Mouse (Mus musculus) CH12.LX (cell line): ENCODE data around the gene Mrpl14. TPM values are rescaled to one million over a fixed set of nuclear protein-coding genes. Genes with fewer than 3 reads are reported as not detected.

Source experiments
- DNase-seq: peaks from one replicate; pipeline ENCODE4 v3.0.0-alpha.2; 2013; ENCODE audit errors: extremely low read depth
- H3K27ac ChIP-seq: 2 replicates; pipeline ENCODE4 v1.5.1; 2012; ENCODE audit warnings: low read depth, mild to moderate bottlenecking, control low read depth, moderate library complexity; ENCODE audit not compliant: insufficient read depth
- H3K27me3 ChIP-seq: replicated peaks from 2 replicates; pipeline ENCODE3; 2012; ENCODE audit warnings: inconsistent platforms
- H3K36me3 ChIP-seq, 2 experiments: replicated peaks in 1 of 2; 2 replicates each; pipeline versions ENCODE3 to v1.6.1; 2012; ENCODE audit warnings: inconsistent platforms in 1 of 2, low read length in 1 of 2, mild to moderate bottlenecking in 1 of 2, mixed read lengths in 1 of 2, moderate library complexity in 1 of 2; ENCODE audit not compliant: control insufficient read depth in 1 of 2, insufficient read depth in 1 of 2
- H3K4me1 ChIP-seq, 2 experiments: 2 replicates each; pipeline ENCODE4 v1.6.1; 2012; ENCODE audit warnings: inconsistent platforms in 1 of 2, moderate library complexity in 1 of 2; ENCODE audit not compliant: insufficient read depth in 2 of 2, control insufficient read depth in 1 of 2
- H3K4me2 ChIP-seq: 2 replicates; pipeline ENCODE4 v1.6.1; 2012; ENCODE audit warnings: low read depth, mild to moderate bottlenecking, control low read depth; ENCODE audit not compliant: poor library complexity, insufficient read depth, severe bottlenecking
- H3K4me3 ChIP-seq, 3 experiments: fragments of 150-350 bp in 1 of 3; sonication (generic) in 1 of 3; replicated peaks in 1 of 3; 2 replicates each; pipeline versions ENCODE3 to v1.5.1; 2011 to 2012; ENCODE audit warnings: low read depth in 2 of 3, low read length in 2 of 3, mild to moderate bottlenecking in 2 of 3, moderate library complexity in 2 of 3, control low read depth in 1 of 3, improper control_type of control experiment in 1 of 3, inconsistent platforms in 1 of 3, mixed read lengths in 1 of 3; ENCODE audit not compliant: poor library complexity in 1 of 3
- H3K79me2 ChIP-seq: replicated peaks from 2 replicates; pipeline ENCODE4 v1.6.1; 2012; ENCODE audit warnings: mild to moderate bottlenecking, moderate library complexity; ENCODE audit not compliant: control insufficient read depth, poor library complexity, insufficient read depth, severe bottlenecking; ENCODE audit errors: extremely low read depth
- H3K9ac ChIP-seq: 2 replicates; pipeline ENCODE4 v1.6.1; 2012; ENCODE audit warnings: low read depth, mild to moderate bottlenecking, control low read depth, moderate library complexity; ENCODE audit not compliant: insufficient read depth
- H3K9me3 ChIP-seq: replicated peaks from 2 replicates; pipeline ENCODE3; 2012; ENCODE audit warnings: low read length, inconsistent platforms, mixed read lengths
- BHLHE40 ChIP-seq: IDR thresholded peaks from 2 replicates; pipeline ENCODE4 v1.6.1; 2011; ENCODE audit warnings: mild to moderate bottlenecking, low read depth, low read length, improper control_type of control experiment
- CHD1 ChIP-seq: IDR thresholded peaks from 2 replicates; pipeline ENCODE4 v1.6.1; 2012; ENCODE audit warnings: low read depth, low read length, improper control_type of control experiment, inconsistent platforms
- CHD2 ChIP-seq: IDR thresholded peaks from 2 replicates; pipeline ENCODE4 v1.6.1; 2011; ENCODE audit warnings: low read length, improper control_type of control experiment
- CTCF ChIP-seq, 2 experiments: IDR thresholded peaks in 1 of 2; conservative IDR thresholded peaks in 1 of 2; 2 replicates each; pipeline ENCODE4 v1.5.1; 2011 to 2012; ENCODE audit warnings: low read depth in 2 of 2, low read length in 2 of 2, improper control_type of control experiment in 1 of 2, inconsistent platforms in 1 of 2, mild to moderate bottlenecking in 1 of 2, moderate library complexity in 1 of 2
- ELF1 ChIP-seq: IDR thresholded peaks from 2 replicates; pipeline ENCODE4 v1.6.1; 2014; ENCODE audit warnings: low read depth, mild to moderate bottlenecking, inconsistent platforms, low read length, improper control_type of control experiment
- EP300 ChIP-seq: IDR thresholded peaks from 2 replicates; pipeline ENCODE4 v1.6.1; 2011; ENCODE audit warnings: low read length, improper control_type of control experiment
- ETS1 ChIP-seq: conservative IDR thresholded peaks from 2 replicates; pipeline ENCODE4 v1.6.1; 2012; ENCODE audit warnings: low read depth, mild to moderate bottlenecking, inconsistent platforms, low read length, improper control_type of control experiment, moderate library complexity
- IRF4 ChIP-seq: IDR thresholded peaks from 2 replicates; pipeline ENCODE4 v1.6.1; 2014; ENCODE audit warnings: low read depth, mild to moderate bottlenecking, inconsistent platforms, low read length, improper control_type of control experiment
- JUN ChIP-seq: IDR thresholded peaks from 2 replicates; pipeline ENCODE4 v1.6.1; 2011; ENCODE audit warnings: low read depth, mild to moderate bottlenecking, low read length, improper control_type of control experiment, moderate library complexity; ENCODE audit not compliant: insufficient read depth
- JUND ChIP-seq: conservative IDR thresholded peaks from 2 replicates; pipeline ENCODE4 v1.6.1; 2011; ENCODE audit warnings: low read depth, low read length, improper control_type of control experiment
- MAX ChIP-seq: IDR thresholded peaks from 2 replicates; pipeline ENCODE4 v1.6.1; 2011; ENCODE audit warnings: low read length, improper control_type of control experiment
- MEF2A ChIP-seq: IDR thresholded peaks from 2 replicates; pipeline ENCODE4 v1.6.1; 2014; ENCODE audit warnings: low read depth, mild to moderate bottlenecking, inconsistent platforms, low read length, improper control_type of control experiment, borderline replicate concordance
- MYC ChIP-seq: IDR thresholded peaks from 2 replicates; pipeline ENCODE4 v1.6.1; 2011; ENCODE audit warnings: low read depth, mild to moderate bottlenecking, improper control_type of control experiment, low read length
- NELFE ChIP-seq: IDR thresholded peaks from 2 replicates; pipeline ENCODE4 v1.6.1; 2011; ENCODE audit warnings: low read depth, low read length, improper control_type of control experiment
- NRF1 ChIP-seq: IDR thresholded peaks from 2 replicates; pipeline ENCODE4 v1.6.1; 2014; ENCODE audit warnings: low read depth, mild to moderate bottlenecking, inconsistent platforms, low read length, improper control_type of control experiment, moderate library complexity
- PAX5 ChIP-seq: IDR thresholded peaks from 2 replicates; pipeline ENCODE4 v1.6.1; 2012; ENCODE audit warnings: low read length, inconsistent platforms, mixed read lengths
- POLR2A ChIP-seq: IDR thresholded peaks from 2 replicates; pipeline ENCODE4 v1.6.1; 2011; ENCODE audit warnings: low read depth, mild to moderate bottlenecking, improper control_type of control experiment, low read length
- POLR2AphosphoS2 ChIP-seq: IDR thresholded peaks from 2 replicates; pipeline ENCODE4 v1.6.1; 2011; ENCODE audit warnings: low read depth, low read length, improper control_type of control experiment
- RAD21 ChIP-seq: IDR thresholded peaks from 2 replicates; pipeline ENCODE4 v1.6.1; 2011; ENCODE audit warnings: low read depth, mild to moderate bottlenecking, low read length, improper control_type of control experiment, moderate library complexity
- SMC3 ChIP-seq: IDR thresholded peaks from 2 replicates; pipeline ENCODE4 v1.6.1; 2011; ENCODE audit warnings: low read depth, low read length, improper control_type of control experiment
- TBP ChIP-seq: conservative IDR thresholded peaks from 2 replicates; pipeline ENCODE4 v1.6.1; 2011; ENCODE audit warnings: low read depth, low read length, improper control_type of control experiment
- TCF12 ChIP-seq: IDR thresholded peaks from 2 replicates; pipeline ENCODE4 v1.6.1; 2014; ENCODE audit warnings: low read depth, mild to moderate bottlenecking, inconsistent platforms, low read length, improper control_type of control experiment
- ZMIZ1 ChIP-seq: IDR thresholded peaks from 2 replicates; pipeline ENCODE4 v1.6.1; 2012; ENCODE audit warnings: low read depth, mild to moderate bottlenecking, inconsistent platforms, low read length, improper control_type of control experiment
- dilution Hi-C: fragments of 300-500 bp; cut with MboI; formaldehyde crosslinking; loops from 2 replicates; pipeline ENCODE4 v1.14.3; 2020; ENCODE audit warnings: low sequenced_read_pairs; ENCODE audit not compliant: extremely low pct_unique_long_range_greater_than_20kb, extremely low pct_ligation_motif_present
- in situ Hi-C: fragments of 300-500 bp; cut with MboI; formaldehyde crosslinking; loops from 3 replicates; pipeline ENCODE4 v1.14.3; 2019; ENCODE audit warnings: low sequenced_read_pairs, low pct_ligation_motif_present, low pct_unique_long_range_greater_than_20kb, mixed read lengths
- polyA plus RNA-seq: library from polyadenylated mRNA; unstranded; fragments of >175 nt; gene quantifications from 2 replicates; pipeline ENCODE4 v1.2.1, GENCODE M21; 2012; ENCODE audit warnings: low read depth; ENCODE audit not compliant: insufficient read length
- total RNA-seq, 2 experiments: library from RNA; depleted of rRNA; stranded (reverse); fragments of 300-350 nt in 1 of 2; fragments of >200 nt in 1 of 2; gene quantifications; 2 replicates each; pipeline ENCODE4 v1.2.3; 2012 to 2014

Mrpl14 gene
- total and polyA plus RNA-seq, 3 experiments, result 46.1 to 62.5 (median 56.9) TPM

DNA sequence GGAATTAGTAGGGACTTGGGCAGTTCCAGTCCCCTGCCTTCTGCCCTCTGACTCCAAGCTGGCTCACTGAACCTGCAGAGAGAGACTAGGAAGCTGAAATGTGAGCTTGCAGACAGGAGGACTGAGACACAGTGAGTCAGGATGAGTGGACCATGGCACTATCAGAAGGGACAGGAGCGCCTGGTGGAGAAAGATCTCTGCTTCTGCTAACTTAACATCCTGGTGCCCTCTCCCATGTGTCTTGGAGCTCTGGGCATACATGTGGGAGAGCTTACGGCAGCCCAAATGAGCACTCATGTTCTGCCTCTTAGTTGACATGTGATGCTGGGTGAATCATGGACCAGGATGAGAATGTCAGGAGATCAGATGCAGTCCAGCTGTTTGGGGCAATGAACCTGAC lies 59.5 kb downstream of the Mrpl14 start:
- DNase-seq, result no peak
- H3K79me2 ChIP-seq, result no peaks in the 10 kb centered on the region
- no peak overlapping the region for H3K4me3 ChIP-seq
- in situ Hi-C loops, result no loop called here
- TF ChIP-seq IRF4, result no peak
- no peak for TF ChIP-seq TCF12
- no peak for TF ChIP-seq JUN
- TF ChIP-seq JUND, result no peak
- TF ChIP-seq MYC, result no peak
- TF ChIP-seq NELFE, result no peak
- TF ChIP-seq CTCF (conservative IDR thresholded peaks at IDR 0.05 in 1 of 2, IDR thresholded peaks at IDR 0.05 in 1 of 2; ENCODE audit: low read depth in 2 of 2, low read length in 2 of 2), result no peak
- no peak overlapping the region for H3K9ac ChIP-seq
- no peak overlapping the region for H3K27ac ChIP-seq
- H3K4me1 ChIP-seq, result peaks cover 7 to 10% of the 10 kb centered on the region in 2 experiments
- peaks cover 77% of the 10 kb centered on the region for H3K27me3 ChIP-seq
- no peaks in the 10 kb centered on the region for H3K36me3 ChIP-seq
- no peak overlapping the region for H3K4me2 ChIP-seq
- dilution Hi-C loops, result no loop called here
- H3K9me3 ChIP-seq, result peaks cover 2% of the 10 kb centered on the region

DNA sequence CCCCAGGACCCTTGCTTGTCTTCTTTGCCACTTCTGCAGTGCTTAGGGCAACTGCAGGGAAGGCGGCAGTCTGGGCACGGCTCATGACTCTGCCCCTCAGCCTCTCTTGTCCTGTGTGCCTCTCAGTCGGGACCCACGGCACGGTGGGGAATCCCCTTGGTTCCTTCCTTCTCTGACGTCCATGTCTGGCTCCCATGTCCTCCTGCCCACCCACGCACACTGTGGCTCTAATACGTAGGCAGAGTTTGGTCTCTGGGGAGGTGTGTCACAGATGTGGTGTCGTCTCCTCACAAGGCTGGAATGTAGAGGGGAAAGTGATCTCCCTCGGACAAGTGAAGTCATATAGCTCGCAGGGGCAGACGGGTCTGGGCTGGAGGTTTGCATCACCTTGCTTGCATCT lies 60.6 kb downstream of the Mrpl14 start:
- peaks cover 10% of the 10 kb centered on the region for H3K9me3 ChIP-seq
- H3K27ac ChIP-seq, result no peak overlapping the region
- H3K36me3 ChIP-seq, result no peaks in the 10 kb centered on the region
- no peak overlapping the region for H3K4me3 ChIP-seq
- no peak for DNase-seq
- dilution Hi-C loops (no loop called here), in situ Hi-C loops (no loop called here)
- peaks cover 78% of the 10 kb centered on the region for H3K27me3 ChIP-seq
- H3K9ac ChIP-seq, result no peak overlapping the region
- H3K79me2 ChIP-seq, result no peaks in the 10 kb centered on the region
- no peak overlapping the region for H3K4me2 ChIP-seq
- peaks cover 7 to 10% of the 10 kb centered on the region in 2 experiments for H3K4me1 ChIP-seq
- TF ChIP-seq ETS1 (peak; percentile 32), TCF12 (no peak), NELFE (no peak), CTCF (conservative IDR thresholded peaks at IDR 0.05 in 1 of 2, IDR thresholded peaks at IDR 0.05 in 1 of 2; ENCODE audit: low read depth in 2 of 2, low read length in 2 of 2) (no peak), BHLHE40 (0 out of 2 replicates have a peak, but pooled peaks have one; percentile 7)
- TF ChIP-seq, all 38 proteins: peak for 2

DNA sequence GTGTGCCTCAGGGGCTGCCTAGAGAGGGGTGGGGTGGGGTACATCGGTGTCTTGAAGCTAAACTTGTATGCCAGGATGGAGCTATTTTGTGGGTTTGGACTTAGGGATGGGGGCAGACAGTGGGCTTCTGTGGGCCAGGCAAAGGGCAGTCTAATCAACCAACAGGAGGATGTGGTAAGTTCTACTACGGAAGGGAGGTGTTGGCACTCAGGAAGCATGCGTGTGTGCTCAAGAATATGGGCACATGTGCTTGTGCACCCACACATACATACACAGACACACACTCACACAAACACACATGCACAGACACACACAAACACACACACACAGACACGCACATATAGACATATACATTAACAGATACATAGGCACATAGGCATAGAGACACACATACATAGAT lies 61.2 kb downstream of the Mrpl14 start:
- in situ Hi-C loops (no loop called here), dilution Hi-C loops (no loop called here)
- no peak overlapping the region for H3K27ac ChIP-seq
- no peak overlapping the region for H3K4me3 ChIP-seq
- TF ChIP-seq POLR2A (no peak), ETS1 (no peak), SMC3 (no peak), PAX5 (no peak), RAD21 (no peak), MEF2A (no peak), TBP (no peak), MYC (no peak), EP300 (no peak), POLR2AphosphoS2 (no peak), TCF12 (no peak), ELF1 (no peak), MAX (no peak), BHLHE40 (no peak), CHD1 (no peak), CTCF (conservative IDR thresholded peaks at IDR 0.05 in 1 of 2, IDR thresholded peaks at IDR 0.05 in 1 of 2; ENCODE audit: low read depth in 2 of 2, low read length in 2 of 2) (no peak; a peak in 1 of 4 replicates), CHD2 (no peak), ZMIZ1 (no peak), NRF1 (no peak), JUND (no peak)
- no peak for DNase-seq
- H3K27me3 ChIP-seq, result peaks cover 79% of the 10 kb centered on the region
- H3K4me1 ChIP-seq, result peaks cover 12 to 15% of the 10 kb centered on the region in 2 experiments
- no peak overlapping the region for H3K9ac ChIP-seq
- H3K36me3 ChIP-seq, result no peaks in the 10 kb centered on the region
- H3K9me3 ChIP-seq, result peaks cover 10% of the 10 kb centered on the region
- H3K4me2 ChIP-seq, result no peak overlapping the region
- no peaks in the 10 kb centered on the region for H3K79me2 ChIP-seq
